Mouse (Mus musculus) heart, postnatal 0 days (tissue): ENCODE results near the gene Fbln1.

Experiments used
- CTCF ChIP-seq: IDR thresholded peaks from 2 replicates; pipeline ENCODE4 v1.5.1; 2016; ENCODE audit warnings: antibody characterized with exemption, control low read depth, low read depth
- EP300 ChIP-seq: IDR thresholded peaks from 2 replicates; pipeline ENCODE4 v1.6.1; 2016; ENCODE audit warnings: antibody characterized with exemption, low read depth

DNA sequence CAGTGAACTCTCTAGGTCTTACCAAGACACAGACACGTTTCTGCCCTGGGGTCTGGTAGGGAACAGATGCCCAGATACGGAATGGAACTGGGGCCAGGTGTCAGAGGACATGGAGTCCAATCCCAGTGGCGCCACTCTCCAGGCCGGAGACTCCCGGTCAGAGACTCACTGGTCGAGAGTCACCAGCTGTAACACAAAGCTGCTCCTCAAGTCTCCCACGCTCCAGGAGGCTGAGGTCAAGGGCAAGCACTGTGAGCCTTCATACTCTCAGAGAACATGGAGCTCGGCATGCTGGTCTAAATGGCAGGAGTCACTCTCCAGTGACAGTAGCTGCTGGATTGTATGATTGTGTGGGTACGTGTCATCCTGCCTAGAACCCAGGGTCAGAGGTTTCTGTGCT, 3.5 kb upstream of the Fbln1 start:
- no peak for TF ChIP-seq EP300
- TF ChIP-seq CTCF = no peak
